Mouse (Mus musculus) midbrain, embryonic 14.5 days (tissue): Measurements from ENCODE around the gene Ccdc177. TPM values are rescaled to one million over a fixed set of nuclear protein-coding genes. Genes with fewer than 3 reads are reported as not detected.

Experiments used
- ATAC-seq: fragments of 200-750 bp; cut with Nextera tagmentation; 2 replicates; pipeline ENCODE4 v1.8.0; 2017; ENCODE audit warnings: moderate number of reproducible peaks, moderate library complexity; ENCODE audit not compliant: low FRiP score, low TSS enrichment
- DNase-seq: peaks from one replicate; pipeline ENCODE4 v3.0.0-alpha.2; 2015
- H3K27ac ChIP-seq: fragments of 300-500 bp; sonication (generic); replicated peaks from 2 replicates; pipeline ENCODE4 v1.5.1; 2014; ENCODE audit warnings: mild to moderate bottlenecking, low read depth, low read length, moderate library complexity
- H3K27me3 ChIP-seq: fragments of 300-500 bp; sonication (generic); 2 replicates; pipeline ENCODE4 v1.6.1; 2014; ENCODE audit warnings: low read length, control low read depth, mixed read lengths; ENCODE audit not compliant: control insufficient read depth, insufficient read depth
- H3K36me3 ChIP-seq: fragments of 300-500 bp; sonication (generic); 2 replicates; pipeline ENCODE4 v1.6.1; 2014; ENCODE audit warnings: low read length, control low read depth; ENCODE audit not compliant: control insufficient read depth, insufficient read depth
- H3K4me1 ChIP-seq: fragments of 300-500 bp; sonication (generic); 2 replicates; pipeline ENCODE4 v1.6.1; 2014; ENCODE audit warnings: mild to moderate bottlenecking, antibody characterized with exemption, low read length, control low read depth; ENCODE audit not compliant: control insufficient read depth, insufficient read depth
- H3K4me2 ChIP-seq: fragments of 300-500 bp; sonication (generic); 2 replicates; pipeline ENCODE4 v1.6.1; 2014; ENCODE audit warnings: mild to moderate bottlenecking, low read length, moderate library complexity
- H3K4me3 ChIP-seq: fragments of 300-500 bp; sonication (generic); replicated peaks from 2 replicates; pipeline ENCODE4 v1.5.1; 2014; ENCODE audit warnings: low read depth, low read length
- H3K9ac ChIP-seq: fragments of 300-500 bp; sonication (generic); replicated peaks from 2 replicates; pipeline ENCODE4 v1.6.1; 2014; ENCODE audit warnings: mild to moderate bottlenecking, low read length, moderate library complexity
- H3K9me3 ChIP-seq: fragments of 300-500 bp; sonication (generic); 2 replicates; pipeline ENCODE4 v1.6.1; 2016; ENCODE audit warnings: low read length, control low read depth, mixed read lengths; ENCODE audit not compliant: control insufficient read depth
- WGBS: fragments of 180-500 bp; shearing (Covaris S2); extraction: QIAGEN DNeasy Blood & Tissue Kit; methylation state at CpG from one replicate; pipeline ENCODE4 v1.1.7; 2014; 5-methylcytosine and 5-hydroxymethylcytosine counted together
- polyA plus RNA-seq: library from polyadenylated mRNA; unstranded; fragments of >200 nt; fragmentation: Nextera tagmentation; extraction: Ambion mirVana; gene quantifications from 2 replicates; pipeline ENCODE4 v1.2.1, GENCODE M21; 2014

The Ccdc177 gene
- polyA plus RNA-seq, 1 experiment from 2014 or later = 8.8 TPM

GRCm38 (mm10) chr12:80721458-80721857 lies 39.0 kb downstream of the Ccdc177 start:
- H3K4me1 ChIP-seq = no peaks in the 10 kb centered on the region
- WGBS = 84% methylated on average over 15 of the region's 15 CpGs
- H3K4me3 ChIP-seq = no peak overlapping the region

GRCm38 (mm10) chr12:80720507-80720906 lies 40.0 kb downstream of the Ccdc177 start:
- DNase-seq (peak; percentile 30), ATAC-seq (no peak)
- H3K9ac ChIP-seq = no peak overlapping the region
- no peaks in the 10 kb centered on the region for H3K4me1 ChIP-seq
- H3K4me3 ChIP-seq = no peak overlapping the region
- no peaks in the 10 kb centered on the region for H3K9me3 ChIP-seq
- no peaks in the 10 kb centered on the region for H3K36me3 ChIP-seq
- no peaks in the 10 kb centered on the region for H3K27me3 ChIP-seq
- 15% methylated on average over 12 of the region's 12 CpGs for WGBS
- H3K4me2 ChIP-seq = no peak overlapping the region
- H3K27ac ChIP-seq = no peak overlapping the region

More at GRCm38 (mm10) chr12:80721458-80721857, 39.0 kb downstream of the Ccdc177 start:
- no peak for ATAC-seq
- no peaks in the 10 kb centered on the region for H3K36me3 ChIP-seq
- H3K27ac ChIP-seq = no peak overlapping the region
- no peak overlapping the region for H3K9ac ChIP-seq
- no peak overlapping the region for H3K4me2 ChIP-seq
- DNase-seq = no peak
- no peaks in the 10 kb centered on the region for H3K9me3 ChIP-seq
- H3K27me3 ChIP-seq = no peaks in the 10 kb centered on the region

GRCm38 (mm10) chr12:80719141-80719540 lies 41.3 kb downstream of the Ccdc177 start:
- whole genome bisulfite sequencing = 80% methylated on average over 2 of the region's 2 CpGs
- Histone ChIP-seq H3K4me3 (no peak overlapping the region), H3K27me3 (no peaks in the 10 kb centered on the region), H3K36me3 (no peaks in the 10 kb centered on the region), H3K4me2 (no peak overlapping the region), H3K9ac (no peak overlapping the region), H3K9me3 (no peaks in the 10 kb centered on the region), H3K4me1 (no peaks in the 10 kb centered on the region), H3K27ac (no peak overlapping the region)
- ATAC-seq (no peak), DNase-seq (no peak)

- no peak for ATAC-seq
- Histone ChIP-seq H3K4me1 (no peaks in the 10 kb centered on the region), H3K36me3 (no peaks in the 10 kb centered on the region), H3K4me2 (no peak overlapping the region), H3K4me3 (no peak overlapping the region), H3K27ac (no peak overlapping the region), H3K27me3 (no peaks in the 10 kb centered on the region), H3K9me3 (no peaks in the 10 kb centered on the region), H3K9ac (no peak overlapping the region)
- WGBS = 84% methylated on average over 6 of the region's 6 CpGs
- DNase-seq = no peak
These were observed 44.6 kb downstream of the Ccdc177 start for GRCm38 (mm10) chr12:80715915-80716314.

- H3K27ac ChIP-seq = no peak overlapping the region
- no peak overlapping the region for H3K4me2 ChIP-seq
These were observed 53.4 kb downstream of the Ccdc177 start for GRCm38 (mm10) chr12:80706915-80707604.

GRCm38 (mm10) chr12:80706208-80706914 lies 54.1 kb downstream of the Ccdc177 start:
- 65% methylated on average over 11 of the region's 11 CpGs for WGBS
- Histone ChIP-seq H3K36me3 (no peaks in the 10 kb centered on the region), H3K27ac (no peak overlapping the region), H3K4me1 (no peaks in the 10 kb centered on the region), H3K4me2 (no peak overlapping the region), H3K9ac (no peak overlapping the region), H3K4me3 (no peak overlapping the region), H3K27me3 (no peaks in the 10 kb centered on the region), H3K9me3 (no peaks in the 10 kb centered on the region)
- DNase-seq (no peak), ATAC-seq (no peak)

More at GRCm38 (mm10) chr12:80706915-80707604, 53.4 kb downstream of the Ccdc177 start:
- H3K27me3 ChIP-seq = no peaks in the 10 kb centered on the region
- H3K4me1 ChIP-seq = no peaks in the 10 kb centered on the region
- H3K9me3 ChIP-seq = no peaks in the 10 kb centered on the region
- H3K9ac ChIP-seq = no peak overlapping the region
- H3K36me3 ChIP-seq = no peaks in the 10 kb centered on the region
- no peak overlapping the region for H3K4me3 ChIP-seq
- WGBS = 61% methylated on average over 6 of the region's 6 CpGs
- DNase-seq = peak; percentile 32
- no peak for ATAC-seq

Other genes with a start within 250 kb of the Ccdc177 start
- gene Galnt16, start 242.4 kb downstream of the Ccdc177 start, polyA plus RNA-seq = 21.7 and 30.4 TPM in 2 replicates
- gene Slc39a9, start 116.8 kb downstream of the Ccdc177 start, polyA plus RNA-seq = 20.2 and 29.5 TPM in 2 replicates
- 258 and 288 TPM in 2 replicates for gene Erh, start 116.3 kb downstream of the Ccdc177 start, polyA plus RNA-seq
- 2.5 and 3.5 TPM in 2 replicates for gene Plekhd1, start 68.1 kb downstream of the Ccdc177 start, polyA plus RNA-seq
- 8.8 and 14.3 TPM in 2 replicates for gene Susd6, start 29.8 kb upstream of the Ccdc177 start, polyA plus RNA-seq
- gene Srsf5, start 184.8 kb upstream of the Ccdc177 start, polyA plus RNA-seq = 283 and 294 TPM in 2 replicates
- 0.49 and 0.50 TPM in 2 replicates for gene Slc10a1, start 208.0 kb upstream of the Ccdc177 start, polyA plus RNA-seq